Mouse (Mus musculus): ENCODE data around the gene Syn3.
"Not testable (repeated sequence)": the region's sequence is repeated elsewhere in the genome, so short reads cannot be mapped to it uniquely, and the experiment has no call there.

Gene Syn3

GRCm38 (mm10) chr10:86155344-86155743 is 343.4 kb downstream of the Syn3 start:
- DNase-seq (ENCODE audit: low spot score in 2 of 2): no peak

GRCm38 (mm10) chr10:86153221-86153620 is 345.5 kb downstream of the Syn3 start:
- DNase-seq (ENCODE audit: low spot score in 2 of 2): no peak

GRCm38 (mm10) chr10:86151357-86151756 is 347.3 kb downstream of the Syn3 start:
- DNase-seq (ENCODE audit: low spot score in 2 of 2): no peak

- DNase-seq (ENCODE audit: low spot score in 2 of 2): no peak
These were observed 348.6 kb downstream of the Syn3 start for GRCm38 (mm10) chr10:86150076-86150475.

- no peak for DNase-seq (ENCODE audit: low spot score in 2 of 2)
These were observed 349.5 kb downstream of the Syn3 start for GRCm38 (mm10) chr10:86149029-86149818.

GRCm38 (mm10) chr10:86139061-86139681 is 359.5 kb downstream of the Syn3 start:
- no peak for DNase-seq (ENCODE audit: low spot score in 2 of 2)

- DNase-seq (ENCODE audit: low spot score in 2 of 2): no peak
These were observed 361.0 kb downstream of the Syn3 start for GRCm38 (mm10) chr10:86137589-86138173.

- no peak for DNase-seq (ENCODE audit: low spot score in 2 of 2)
These were observed 361.6 kb downstream of the Syn3 start for GRCm38 (mm10) chr10:86137106-86137505.

- no peak for DNase-seq (ENCODE audit: low spot score in 2 of 2)
These were observed 362.4 kb downstream of the Syn3 start for GRCm38 (mm10) chr10:86136249-86136648.

- no peak for DNase-seq (ENCODE audit: low spot score in 2 of 2)
These were observed 363.8 kb downstream of the Syn3 start for GRCm38 (mm10) chr10:86134848-86135247.

- no peak for DNase-seq (ENCODE audit: low spot score in 2 of 2)
These were observed 364.4 kb downstream of the Syn3 start for GRCm38 (mm10) chr10:86134336-86134735.

- no peak for DNase-seq (ENCODE audit: low spot score in 2 of 2)
These were observed 366.2 kb downstream of the Syn3 start for GRCm38 (mm10) chr10:86132420-86132956.

- no peak for DNase-seq (ENCODE audit: low spot score in 2 of 2)
These were observed 369.6 kb downstream of the Syn3 start for GRCm38 (mm10) chr10:86129046-86129445.

- DNase-seq (ENCODE audit: low spot score in 2 of 2): no peak
These were observed 372.2 kb downstream of the Syn3 start for GRCm38 (mm10) chr10:86126478-86126877.

- DNase-seq (ENCODE audit: low spot score in 2 of 2): no peak
These were observed 373.3 kb downstream of the Syn3 start for GRCm38 (mm10) chr10:86125421-86125820.

GRCm38 (mm10) chr10:86124115-86124514 is 374.6 kb downstream of the Syn3 start:
- no peak for DNase-seq (ENCODE audit: low spot score in 2 of 2)

- no peak for DNase-seq (ENCODE audit: low spot score in 2 of 2)
These were observed 375.5 kb downstream of the Syn3 start for GRCm38 (mm10) chr10:86123224-86123623.

GRCm38 (mm10) chr10:86122456-86122855 is 376.2 kb downstream of the Syn3 start:
- DNase-seq (ENCODE audit: low spot score in 2 of 2): not testable (repeated sequence)

- DNase-seq (ENCODE audit: low spot score in 2 of 2): no peak
These were observed 382.4 kb downstream of the Syn3 start for GRCm38 (mm10) chr10:86116268-86116667.

GRCm38 (mm10) chr10:86114431-86114848 is 384.3 kb downstream of the Syn3 start:
- DNase-seq (ENCODE audit: low spot score in 2 of 2): no peak

- no peak for DNase-seq (ENCODE audit: low spot score in 2 of 2)
These were observed 389.9 kb downstream of the Syn3 start for GRCm38 (mm10) chr10:86108797-86109196.

- DNase-seq (ENCODE audit: low spot score in 2 of 2): no peak
These were observed 391.0 kb downstream of the Syn3 start for GRCm38 (mm10) chr10:86107681-86108080.

- DNase-seq (ENCODE audit: low spot score in 2 of 2): no peak
These were observed 394.7 kb downstream of the Syn3 start for GRCm38 (mm10) chr10:86103976-86104375.
